Mouse (Mus musculus): ENCODE results near the gene Cdkn1a.

DNA sequence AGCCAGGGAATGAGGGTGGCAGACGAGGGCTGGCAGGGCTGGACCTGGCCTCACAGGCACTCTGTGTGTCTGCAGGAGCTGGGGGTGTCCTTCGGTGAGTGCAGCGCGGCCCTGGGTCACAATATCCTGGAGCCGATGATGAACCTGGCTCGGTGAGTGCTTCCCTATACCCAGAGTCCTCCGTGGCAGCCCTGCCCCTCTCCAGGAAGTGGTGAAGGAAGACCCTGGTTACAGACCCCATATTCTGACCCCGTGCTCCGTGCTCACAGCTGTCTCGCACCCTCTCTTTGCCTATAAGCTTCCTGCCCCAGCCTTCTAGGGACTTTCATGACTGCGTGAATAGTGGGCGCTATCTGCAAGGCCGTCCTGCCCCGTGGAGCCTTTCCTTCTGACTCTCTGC lies 56.5 kb downstream of the Cdkn1a start:
- TF ChIP-seq CTCF (IDR thresholded peaks at IDR 0.05; ENCODE audit: low read depth, low read length) (no peak), POLR2A (IDR thresholded peaks at IDR 0.05; ENCODE audit: insufficient read depth, low read length) (no peak)
